Mouse (Mus musculus): ENCODE data around the gene Hnrnpu.
A peak's percentile ranks its signal among the peaks of the same experiment; 100 is the strongest.

Gene Hnrnpu

DNA sequence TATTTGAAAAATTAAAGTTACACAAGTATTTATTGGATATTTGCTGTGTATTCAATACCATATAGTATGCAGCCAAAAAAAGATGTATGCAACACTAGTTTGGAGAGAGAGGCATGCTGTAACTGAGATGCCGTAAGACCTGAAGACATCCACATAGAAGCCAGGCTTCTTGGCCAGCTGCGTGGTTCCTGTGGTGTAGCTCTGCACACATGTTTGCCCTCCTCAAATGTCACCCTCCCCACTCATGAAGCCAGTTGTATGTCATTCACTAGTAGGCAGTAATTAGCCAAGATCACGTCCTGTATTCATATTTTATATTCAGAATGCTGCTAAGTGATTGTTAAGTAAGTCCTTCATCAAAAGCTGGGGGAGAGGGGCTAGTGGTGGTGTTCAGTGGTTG is 3.8 kb upstream of the Hnrnpu start:
- no peak for DNase-seq (ENCODE audit: low read depth in 1 of 2, low spot score in 2 of 2)

DNA sequence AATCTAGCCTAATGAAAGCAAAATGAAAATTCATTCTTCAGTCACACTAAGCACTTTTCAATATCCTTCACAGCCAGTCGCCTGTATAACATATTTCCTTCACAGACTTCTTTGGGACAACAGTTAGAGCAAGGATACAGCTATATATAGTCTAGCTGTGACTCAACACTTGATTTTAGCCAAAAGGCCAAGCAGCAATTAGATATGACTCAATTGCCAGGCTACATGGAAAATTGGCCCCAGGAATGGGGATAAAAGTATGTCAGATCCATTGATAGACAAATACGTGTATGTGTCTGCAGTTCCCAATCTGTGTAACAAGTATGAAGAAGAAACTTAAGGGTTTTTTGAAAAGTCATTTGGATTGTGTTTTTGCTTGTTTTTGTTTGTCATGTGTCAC is 2.6 kb upstream of the Hnrnpu start:
- DNase-seq (ENCODE audit: low read depth in 1 of 2, low spot score in 2 of 2) = no peak

DNA sequence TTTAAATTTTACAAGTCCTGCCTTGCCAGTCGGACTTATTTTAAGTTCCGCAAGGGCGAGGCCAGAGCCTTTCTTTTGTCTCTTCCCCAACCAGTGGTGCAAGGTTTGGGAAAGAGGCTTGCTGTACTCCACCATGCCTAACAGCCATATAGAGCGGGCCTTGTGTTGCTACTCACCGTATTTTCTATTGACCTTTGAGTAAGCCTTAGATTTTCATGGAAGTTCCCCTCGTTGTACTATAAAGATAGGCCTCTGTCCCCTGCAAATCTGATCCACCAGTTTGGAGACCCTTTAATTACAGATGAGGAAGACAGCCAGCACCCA is 683 bp upstream of the Hnrnpu start:
- peak in 1 of 2 experiments; percentile 10 for DNase-seq (ENCODE audit: low read depth in 1 of 2, low spot score in 2 of 2)

- DNase-seq (ENCODE audit: low read depth in 1 of 2, low spot score in 2 of 2) = peak in 1 of 2 experiments; percentile 54
Observed at GRCm38 (mm10) chr1:178336777-178337481, 668 bp downstream of the Hnrnpu start.

- peak; percentile 71 to 87 for DNase-seq (ENCODE audit: low read depth in 1 of 2, low spot score in 2 of 2)
Observed at GRCm38 (mm10) chr1:178336289-178336775, 1.3 kb downstream of the Hnrnpu start.

DNA sequence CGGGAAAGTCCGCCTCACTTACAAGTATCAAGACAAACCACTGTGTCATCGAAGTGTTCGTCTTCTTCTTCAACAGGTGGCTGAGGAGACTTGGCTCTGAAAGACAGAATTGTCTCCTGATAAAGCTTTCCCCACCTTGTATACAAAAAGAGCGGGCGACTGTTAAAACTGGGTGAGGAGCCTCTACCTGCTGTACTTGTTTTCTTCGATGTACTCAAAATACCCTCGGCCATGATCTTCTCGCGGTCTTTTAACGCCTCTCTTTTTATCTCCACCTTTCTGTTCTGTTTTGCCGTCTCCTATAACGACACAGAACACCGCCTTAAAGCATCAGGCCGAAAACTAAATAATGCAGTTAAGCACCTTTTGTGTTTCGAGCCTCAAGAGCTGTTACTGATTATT is 1.7 kb downstream of the Hnrnpu start:
- no peak for DNase-seq (ENCODE audit: low read depth in 1 of 2, low spot score in 2 of 2)

DNA sequence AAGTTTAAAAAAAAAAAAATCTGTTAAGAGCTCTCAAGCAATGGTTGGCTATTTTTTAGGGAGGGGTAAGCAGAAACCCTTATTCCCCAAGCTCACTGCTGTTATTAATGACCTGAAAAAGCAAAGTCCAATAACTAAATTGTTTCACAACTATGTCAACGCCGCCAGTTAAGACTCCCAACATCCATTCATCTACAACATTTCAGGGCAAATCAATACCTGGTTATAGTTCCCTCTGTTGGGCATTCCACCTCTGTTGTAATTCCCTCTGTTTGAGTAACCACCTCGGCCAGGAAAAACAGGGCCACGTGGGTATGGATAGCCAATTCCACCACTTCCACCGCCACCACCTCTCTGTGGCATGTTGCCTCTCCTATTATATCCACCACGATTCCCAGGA is 7.7 kb downstream of the Hnrnpu start:
- DNase-seq (ENCODE audit: low read depth in 1 of 2, low spot score in 2 of 2) = no peak

DNA sequence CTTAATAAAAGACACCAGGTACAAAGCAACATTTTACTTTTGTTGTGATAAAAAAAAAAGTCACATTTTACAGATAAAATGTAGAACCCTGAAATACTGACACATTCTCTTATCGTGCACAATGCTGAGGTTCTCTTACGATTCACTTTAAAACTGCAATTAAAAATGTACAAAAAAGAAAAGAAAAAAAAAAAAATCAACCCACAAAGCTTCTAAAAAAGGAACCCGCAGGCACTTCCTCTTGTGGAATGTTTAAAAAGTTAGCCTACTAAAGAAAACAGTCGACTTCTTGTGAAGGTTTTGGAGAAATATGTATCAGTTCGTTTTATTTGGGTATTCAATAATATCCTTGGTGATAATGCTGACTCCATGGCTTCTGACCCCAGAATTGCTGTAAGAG is 8.6 kb downstream of the Hnrnpu start:
- DNase-seq (ENCODE audit: low read depth in 1 of 2, low spot score in 2 of 2) = no peak

GRCm38 (mm10) chr1:178326950-178327349 is 10.6 kb downstream of the Hnrnpu start:
- no peak for DNase-seq (ENCODE audit: low read depth in 1 of 2, low spot score in 2 of 2)

- DNase-seq (ENCODE audit: low read depth in 1 of 2, low spot score in 2 of 2) = no peak
Observed at GRCm38 (mm10) chr1:178326357-178326756, 11.2 kb downstream of the Hnrnpu start.

- no peak for DNase-seq (ENCODE audit: low read depth in 1 of 2, low spot score in 2 of 2)
Observed at GRCm38 (mm10) chr1:178324568-178324967, 13.0 kb downstream of the Hnrnpu start.

GRCm38 (mm10) chr1:178323235-178323634 is 14.4 kb downstream of the Hnrnpu start:
- no peak for DNase-seq (ENCODE audit: low read depth in 1 of 2, low spot score in 2 of 2)

- no peak for DNase-seq (ENCODE audit: low read depth in 1 of 2, low spot score in 2 of 2)
Observed at GRCm38 (mm10) chr1:178321730-178322357, 15.8 kb downstream of the Hnrnpu start.

DNA sequence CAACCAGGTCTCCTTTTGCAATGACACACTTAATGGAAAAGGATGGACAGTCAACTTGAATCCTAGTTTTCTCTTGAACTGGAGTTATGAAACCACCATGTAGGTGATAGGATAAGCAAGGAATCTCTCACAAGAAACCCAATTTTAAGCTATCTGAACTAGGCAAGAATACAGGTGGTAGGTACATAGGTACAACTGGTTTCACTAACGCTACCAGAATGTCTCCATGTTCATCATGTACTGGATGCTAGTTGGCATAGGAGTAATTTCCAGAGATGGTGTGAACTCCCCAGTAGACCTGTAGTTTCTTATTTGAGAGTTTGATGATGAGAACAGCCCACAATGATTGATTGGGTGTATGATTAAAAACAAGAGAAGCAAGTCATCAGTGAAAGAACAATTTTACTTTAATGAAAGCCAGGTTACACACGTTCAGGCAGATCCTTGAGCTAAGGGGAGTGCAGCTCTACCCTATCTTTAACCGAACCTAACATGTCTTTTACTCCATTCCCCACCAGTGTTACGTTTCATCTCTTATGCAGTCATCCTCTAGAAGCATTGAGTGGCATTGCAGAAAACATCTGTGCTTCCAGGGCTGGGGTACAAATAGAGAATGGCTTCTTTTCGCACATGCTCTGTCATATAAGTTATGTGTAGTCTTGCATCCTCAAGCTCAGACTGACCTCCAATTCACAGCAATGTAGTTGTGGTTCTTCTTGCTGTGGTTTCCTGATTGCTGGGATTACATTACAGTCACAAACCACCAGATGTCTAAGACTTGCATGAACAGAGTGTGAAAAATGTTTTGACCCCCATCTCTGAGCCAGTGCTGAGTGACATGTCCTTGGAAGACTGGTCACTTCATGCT is 16.6 kb downstream of the Hnrnpu start:
- DNase-seq (ENCODE audit: low read depth in 1 of 2, low spot score in 2 of 2) = no peak

- no peak for DNase-seq (ENCODE audit: low read depth in 1 of 2, low spot score in 2 of 2)
Observed at GRCm38 (mm10) chr1:178320038-178320722, 17.4 kb downstream of the Hnrnpu start.

- DNase-seq (ENCODE audit: low read depth in 1 of 2, low spot score in 2 of 2) = peak in 1 of 2 experiments; percentile 13
Observed at GRCm38 (mm10) chr1:178319295-178320037, 18.1 kb downstream of the Hnrnpu start.

DNA sequence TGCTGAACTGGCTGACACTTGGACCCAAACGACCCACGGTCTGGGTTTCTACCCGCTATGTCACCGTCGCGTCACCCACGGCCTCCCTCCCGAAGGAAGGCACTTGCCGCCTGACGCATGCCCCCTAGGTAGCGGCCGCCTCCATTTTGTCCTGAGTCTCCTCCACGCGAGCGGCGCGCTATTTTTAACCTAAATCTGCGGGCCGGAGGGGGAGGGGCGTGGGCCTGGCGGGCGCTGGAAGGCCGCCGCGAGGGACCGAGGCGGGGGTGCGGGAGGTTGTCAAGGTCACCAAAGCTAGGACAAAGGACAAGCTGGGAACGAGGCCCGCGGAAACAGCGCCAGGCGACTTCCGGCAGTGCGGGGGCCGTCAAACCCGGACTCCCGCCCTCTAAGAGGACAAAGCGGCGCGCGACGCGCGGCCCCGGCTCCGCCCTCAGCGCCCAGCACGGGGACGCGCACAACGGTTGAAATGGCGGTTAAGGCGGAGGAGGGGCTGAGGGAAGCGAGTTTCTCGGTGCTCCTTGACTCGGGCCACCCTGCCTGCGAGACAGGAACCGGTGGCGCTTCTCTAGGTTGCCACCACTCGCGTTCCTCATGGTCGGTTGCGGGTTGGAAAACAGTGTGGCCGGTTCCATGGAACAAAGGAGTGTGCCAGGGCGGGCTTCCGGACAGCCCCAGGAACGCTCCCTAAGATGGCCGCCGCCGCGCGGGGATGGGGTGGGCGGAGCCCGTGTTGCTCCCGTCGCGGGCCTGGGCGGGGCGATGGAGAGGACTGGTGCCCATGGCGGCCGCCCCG is 19.0 kb downstream of the Hnrnpu start, which contains the start of gene Cox20:
Gene Cox20 (plus strand): TSS at position 742 of the 796 bp plus-strand sequence.
- peak; percentile 90 to 94 for DNase-seq (ENCODE audit: low read depth in 1 of 2, low spot score in 2 of 2)

GRCm38 (mm10) chr1:178318002-178318388 is 19.6 kb downstream of the Hnrnpu start:
- DNase-seq (ENCODE audit: low read depth in 1 of 2, low spot score in 2 of 2) = peak in 1 of 2 experiments; percentile 67

- DNase-seq (ENCODE audit: low read depth in 1 of 2, low spot score in 2 of 2) = no peak
Observed at GRCm38 (mm10) chr1:178317275-178318001, 20.2 kb downstream of the Hnrnpu start.
